Mouse (Mus musculus): Measurements from ENCODE around the gene Rundc3a. TPM values are rescaled to one million over a fixed set of nuclear protein-coding genes. Genes with fewer than 3 reads are reported as not detected.
"Not testable (repeated sequence)": the region's sequence is repeated elsewhere in the genome, so short reads cannot be mapped to it uniquely, and the experiment has no call there.

Rundc3a gene
- polyA plus RNA-seq, 1 experiment from 2014 or later: 3.3 TPM

- H3K4me2 ChIP-seq (replicated peaks; ENCODE audit: low read depth, low read length): no peak overlapping the region
- 64% methylated on average over 2 of the region's 2 CpGs for WGBS
- no peaks in the 10 kb centered on the region for H3K4me1 ChIP-seq (ENCODE audit: insufficient read depth, low read length)
- H3K27ac ChIP-seq (ENCODE audit: low read length): no peak overlapping the region
- no peaks in the 10 kb centered on the region for H3K27me3 ChIP-seq (ENCODE audit: insufficient read depth, low read length)
- no peak overlapping the region for H3K9ac ChIP-seq (replicated peaks; ENCODE audit: low read length)
- no peaks in the 10 kb centered on the region for H3K9me3 ChIP-seq (ENCODE audit: low read length)
- H3K4me3 ChIP-seq (ENCODE audit: low read length): no peak overlapping the region
- ATAC-seq (ENCODE audit: low FRiP score, low TSS enrichment): no peak
- H3K36me3 ChIP-seq (ENCODE audit: insufficient read depth, low read length): no peaks in the 10 kb centered on the region
Measured at GRCm38 (mm10) chr11:102384418-102384817, 8.8 kb upstream of the Rundc3a start.

DNA sequence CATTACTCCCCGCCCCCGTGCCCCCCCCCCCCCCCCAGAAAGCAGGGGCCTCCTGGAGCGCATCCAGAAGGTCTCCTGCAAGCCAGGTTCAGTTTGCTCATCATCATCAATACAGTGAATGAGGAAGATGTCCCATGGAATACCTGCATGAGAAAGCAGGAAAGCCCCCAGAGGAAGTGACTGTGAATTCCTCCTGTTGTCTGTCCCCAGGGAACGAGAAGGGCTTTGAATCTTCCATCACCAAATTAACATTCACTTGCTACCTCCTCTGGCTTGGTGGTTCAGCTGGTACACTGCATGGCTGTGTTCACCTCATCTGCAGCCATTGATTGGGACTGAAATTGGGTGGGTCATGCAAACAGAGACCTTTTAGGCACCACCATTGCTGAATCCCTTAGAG is 8.1 kb upstream of the Rundc3a start:
- whole genome bisulfite sequencing: 50% methylated on average over 4 of the region's 4 CpGs
- no peak overlapping the region for H3K4me2 ChIP-seq (replicated peaks; ENCODE audit: low read depth, low read length)
- no peak overlapping the region for H3K27ac ChIP-seq (ENCODE audit: low read length)
- no peak for ATAC-seq (ENCODE audit: low FRiP score, low TSS enrichment)
- no peak overlapping the region for H3K4me3 ChIP-seq (ENCODE audit: low read length)
- H3K27me3 ChIP-seq (ENCODE audit: insufficient read depth, low read length): no peaks in the 10 kb centered on the region
- no peaks in the 10 kb centered on the region for H3K9me3 ChIP-seq (ENCODE audit: low read length)
- H3K36me3 ChIP-seq (ENCODE audit: insufficient read depth, low read length): no peaks in the 10 kb centered on the region
- no peak overlapping the region for H3K9ac ChIP-seq (replicated peaks; ENCODE audit: low read length)
- no peaks in the 10 kb centered on the region for H3K4me1 ChIP-seq (ENCODE audit: insufficient read depth, low read length)

GRCm38 (mm10) chr11:102386121-102386520 is 7.1 kb upstream of the Rundc3a start:
- no peak overlapping the region for H3K9ac ChIP-seq (replicated peaks; ENCODE audit: low read length)
- no peak overlapping the region for H3K27ac ChIP-seq (ENCODE audit: low read length)
- no peaks in the 10 kb centered on the region for H3K36me3 ChIP-seq (ENCODE audit: insufficient read depth, low read length)
- ATAC-seq (ENCODE audit: low FRiP score, low TSS enrichment): no peak
- WGBS: 63% methylated on average over 5 of the region's 5 CpGs
- no peak overlapping the region for H3K4me3 ChIP-seq (ENCODE audit: low read length)
- H3K4me2 ChIP-seq (replicated peaks; ENCODE audit: low read depth, low read length): no peak overlapping the region
- 0 out of 2 replicates have a peak, but pooled peaks cover 3% of the 10 kb centered on the region for H3K27me3 ChIP-seq (ENCODE audit: insufficient read depth, low read length)
- no peaks in the 10 kb centered on the region for H3K9me3 ChIP-seq (ENCODE audit: low read length)
- no peaks in the 10 kb centered on the region for H3K4me1 ChIP-seq (ENCODE audit: insufficient read depth, low read length)

DNA sequence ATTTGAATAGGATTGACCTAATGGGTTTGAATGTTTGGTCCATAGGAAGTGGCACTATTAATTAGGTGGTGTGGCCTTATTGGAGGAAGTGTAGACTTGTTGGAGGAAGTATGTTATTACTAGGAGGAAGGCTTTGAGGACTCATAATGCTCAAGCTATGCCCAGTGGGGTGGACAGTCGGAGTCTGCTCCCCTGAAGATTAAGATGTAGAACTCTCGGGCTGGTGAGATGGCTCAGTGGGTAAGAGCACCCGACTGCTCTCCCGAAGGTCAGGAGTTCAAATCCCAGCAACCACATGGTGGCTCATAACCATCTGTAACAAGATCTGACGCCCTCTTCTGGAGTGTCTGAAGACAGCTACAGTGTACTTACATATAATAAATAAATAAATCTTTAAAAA is 3.8 kb upstream of the Rundc3a start:
- ATAC-seq (ENCODE audit: low FRiP score, low TSS enrichment); H3K27ac ChIP-seq (ENCODE audit: low read length); H3K9ac ChIP-seq (replicated peaks; ENCODE audit: low read length); H3K4me3 ChIP-seq (ENCODE audit: low read length); H3K9me3 ChIP-seq (ENCODE audit: low read length); H3K4me2 ChIP-seq (replicated peaks; ENCODE audit: low read depth, low read length); H3K36me3 ChIP-seq (ENCODE audit: insufficient read depth, low read length); H3K27me3 ChIP-seq (ENCODE audit: insufficient read depth, low read length): not testable (repeated sequence)
- 94% methylated on average over 4 of the region's 5 CpGs for WGBS
- H3K4me1 ChIP-seq (ENCODE audit: insufficient read depth, low read length): peaks cover 17% of the 10 kb centered on the region

GRCm38 (mm10) chr11:102392441-102393237 is 564 bp upstream of the Rundc3a start:
- WGBS: 22% methylated on average over 15 of the region's 15 CpGs
- peak overlapping the region; percentile 92 for H3K4me2 ChIP-seq (replicated peaks; ENCODE audit: low read depth, low read length)
- ATAC-seq (ENCODE audit: low FRiP score, low TSS enrichment): 0 out of 2 replicates have a peak, but pooled peaks have one; percentile 25
- H3K27ac ChIP-seq (ENCODE audit: low read length): no peak overlapping the region
- H3K9ac ChIP-seq (replicated peaks; ENCODE audit: low read length): peak overlapping the region; percentile 48; the same call in 1 of the 2 replicates
- H3K4me1 ChIP-seq (ENCODE audit: insufficient read depth, low read length): peaks cover 17% of the 10 kb centered on the region
- peak overlapping the region; percentile 45 for H3K4me3 ChIP-seq (ENCODE audit: low read length)
- H3K27me3 ChIP-seq (ENCODE audit: insufficient read depth, low read length): peaks cover 10% of the 10 kb centered on the region; the same call in 1 of the 2 replicates
- no peaks in the 10 kb centered on the region for H3K9me3 ChIP-seq (ENCODE audit: low read length)
- H3K36me3 ChIP-seq (ENCODE audit: insufficient read depth, low read length): no peaks in the 10 kb centered on the region

DNA sequence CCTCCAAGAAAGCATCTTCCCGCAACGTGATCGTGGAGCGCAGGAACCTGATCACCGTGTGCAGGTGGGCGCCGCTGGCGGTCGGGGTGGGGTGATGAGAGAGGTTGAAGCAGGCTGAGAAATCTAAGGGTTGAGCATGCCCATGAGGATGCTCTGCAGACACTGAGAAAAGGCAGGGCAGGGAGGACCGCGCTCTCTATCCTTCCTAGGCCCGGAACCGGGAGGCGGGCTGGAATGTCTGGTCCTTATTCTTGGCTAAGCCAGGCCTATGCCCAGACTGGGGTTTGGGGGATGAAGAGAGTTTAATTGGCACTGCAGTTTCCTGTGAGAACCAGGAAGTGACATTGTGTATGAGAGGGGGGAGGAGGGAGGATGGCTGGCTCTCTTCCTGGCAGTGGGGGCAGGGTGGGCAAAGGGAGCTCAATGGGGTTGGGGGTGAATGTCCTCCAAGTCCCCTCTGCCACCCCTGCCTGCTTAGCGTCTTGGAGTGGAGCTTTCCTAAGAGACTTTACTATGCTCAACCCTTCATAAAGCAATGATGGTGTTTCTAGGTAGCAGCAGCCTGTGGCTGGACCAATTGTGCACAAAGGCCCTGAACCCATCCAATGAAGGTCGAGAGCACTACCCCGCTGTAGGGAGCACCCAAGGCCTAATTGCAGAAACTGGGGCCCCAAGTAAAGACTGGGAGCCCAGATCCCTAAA is 667 bp downstream of the Rundc3a start:
- Histone ChIP-seq H3K27ac (ENCODE audit: low read length) (no peak overlapping the region), H3K27me3 (ENCODE audit: insufficient read depth, low read length) (peaks cover 21% of the 10 kb centered on the region), H3K4me2 (replicated peaks; ENCODE audit: low read depth, low read length) (peak overlapping the region; percentile 92), H3K4me3 (ENCODE audit: low read length) (peak overlapping the region; percentile 45), H3K4me1 (ENCODE audit: insufficient read depth, low read length) (peaks cover 21% of the 10 kb centered on the region), H3K36me3 (ENCODE audit: insufficient read depth, low read length) (no peaks in the 10 kb centered on the region), H3K9ac (replicated peaks; ENCODE audit: low read length) (peak overlapping the region; percentile 50), H3K9me3 (ENCODE audit: low read length) (no peaks in the 10 kb centered on the region)
- WGBS: 8% methylated on average over 17 of the region's 17 CpGs
- no peak; the same call in 1 of the 2 replicates for ATAC-seq (ENCODE audit: low FRiP score, low TSS enrichment)

GRCm38 (mm10) chr11:102394421-102395124 is 1.4 kb downstream of the Rundc3a start:
- Histone ChIP-seq H3K4me1 (ENCODE audit: insufficient read depth, low read length) (peaks cover 28% of the 10 kb centered on the region), H3K27me3 (ENCODE audit: insufficient read depth, low read length) (peaks cover 28% of the 10 kb centered on the region), H3K9ac (replicated peaks; ENCODE audit: low read length) (no peak overlapping the region), H3K9me3 (ENCODE audit: low read length) (no peaks in the 10 kb centered on the region), H3K36me3 (ENCODE audit: insufficient read depth, low read length) (no peaks in the 10 kb centered on the region), H3K27ac (ENCODE audit: low read length) (no peak overlapping the region), H3K4me3 (ENCODE audit: low read length) (no peak overlapping the region), H3K4me2 (replicated peaks; ENCODE audit: low read depth, low read length) (no peak overlapping the region)
- no peak; the same call in 1 of the 2 replicates for ATAC-seq (ENCODE audit: low FRiP score, low TSS enrichment)
- 79% methylated on average over 9 of the region's 9 CpGs for WGBS

- no peak overlapping the region for H3K4me3 ChIP-seq (ENCODE audit: low read length)
- 6% methylated on average over 5 of the region's 5 CpGs for WGBS
- H3K9ac ChIP-seq (replicated peaks; ENCODE audit: low read length): no peak overlapping the region
- H3K4me1 ChIP-seq (ENCODE audit: insufficient read depth, low read length): peaks cover 34% of the 10 kb centered on the region
- H3K27me3 ChIP-seq (ENCODE audit: insufficient read depth, low read length): peaks cover 35% of the 10 kb centered on the region
- no peak for ATAC-seq (ENCODE audit: low FRiP score, low TSS enrichment)
- H3K36me3 ChIP-seq (ENCODE audit: insufficient read depth, low read length): no peaks in the 10 kb centered on the region
- no peak overlapping the region for H3K4me2 ChIP-seq (replicated peaks; ENCODE audit: low read depth, low read length)
- no peak overlapping the region for H3K27ac ChIP-seq (ENCODE audit: low read length)
- H3K9me3 ChIP-seq (ENCODE audit: low read length): no peaks in the 10 kb centered on the region
Measured at GRCm38 (mm10) chr11:102395250-102395649, 2.0 kb downstream of the Rundc3a start.

- peaks cover 40% of the 10 kb centered on the region for H3K27me3 ChIP-seq (ENCODE audit: insufficient read depth, low read length)
- no peaks in the 10 kb centered on the region for H3K9me3 ChIP-seq (ENCODE audit: low read length)
- H3K27ac ChIP-seq (ENCODE audit: low read length): no peak overlapping the region
- H3K4me2 ChIP-seq (replicated peaks; ENCODE audit: low read depth, low read length): no peak overlapping the region
- no peak overlapping the region for H3K9ac ChIP-seq (replicated peaks; ENCODE audit: low read length)
- H3K36me3 ChIP-seq (ENCODE audit: insufficient read depth, low read length): no peaks in the 10 kb centered on the region
- ATAC-seq (ENCODE audit: low FRiP score, low TSS enrichment): no peak
- H3K4me3 ChIP-seq (ENCODE audit: low read length): no peak overlapping the region
- peaks cover 39% of the 10 kb centered on the region for H3K4me1 ChIP-seq (ENCODE audit: insufficient read depth, low read length)
- WGBS: 42% methylated on average over 6 of the region's 6 CpGs
Measured at GRCm38 (mm10) chr11:102396263-102396662, 3.1 kb downstream of the Rundc3a start.
